Mouse (Mus musculus): ENCODE data around the gene Dlg1.

Dlg1 gene

DNA sequence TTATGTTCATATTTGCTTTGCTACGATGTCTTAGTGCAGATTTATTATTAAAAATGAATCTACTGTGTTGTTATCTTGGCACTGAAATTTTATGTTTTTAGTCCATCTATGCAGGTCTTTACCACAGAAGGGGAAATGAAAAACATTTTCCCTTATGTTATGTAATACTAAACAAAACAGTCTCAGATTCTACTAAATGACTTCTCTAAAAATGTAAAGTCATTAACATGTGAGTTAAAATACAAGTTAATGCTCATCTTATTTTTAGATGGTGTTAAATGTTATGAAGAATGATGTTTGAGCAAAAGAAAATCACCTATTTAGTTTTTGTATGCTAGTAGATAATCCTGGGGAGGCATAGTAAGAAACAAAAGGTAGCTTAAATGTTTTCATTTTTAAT is 91.8 kb downstream of the Dlg1 start:
- no peak for TF ChIP-seq NANOG (IDR thresholded peaks at IDR 0.05; ENCODE audit: borderline replicate concordance, low read length)
- TF ChIP-seq CTCF (conservative IDR thresholded peaks at IDR 0.05; ENCODE audit: low read length): no peak
- TF ChIP-seq POU5F1 (IDR thresholded peaks at IDR 0.05; ENCODE audit: borderline replicate concordance, low read length): no peak
- H3K9me3 ChIP-seq (ENCODE audit: low read length): no peaks in the 10 kb centered on the region
- H3K36me3 ChIP-seq (ENCODE audit: insufficient read depth, low read length): 0 out of 2 replicates have a peak, but pooled peaks cover 5% of the 10 kb centered on the region
- no peaks in the 10 kb centered on the region for H3K4me1 ChIP-seq (replicated peaks; ENCODE audit: low read depth, low read length)
- H3K27me3 ChIP-seq (ENCODE audit: insufficient read depth, low read length): no peaks in the 10 kb centered on the region
- H3K4me3 ChIP-seq (replicated peaks; ENCODE audit: low read length): no peak overlapping the region

DNA sequence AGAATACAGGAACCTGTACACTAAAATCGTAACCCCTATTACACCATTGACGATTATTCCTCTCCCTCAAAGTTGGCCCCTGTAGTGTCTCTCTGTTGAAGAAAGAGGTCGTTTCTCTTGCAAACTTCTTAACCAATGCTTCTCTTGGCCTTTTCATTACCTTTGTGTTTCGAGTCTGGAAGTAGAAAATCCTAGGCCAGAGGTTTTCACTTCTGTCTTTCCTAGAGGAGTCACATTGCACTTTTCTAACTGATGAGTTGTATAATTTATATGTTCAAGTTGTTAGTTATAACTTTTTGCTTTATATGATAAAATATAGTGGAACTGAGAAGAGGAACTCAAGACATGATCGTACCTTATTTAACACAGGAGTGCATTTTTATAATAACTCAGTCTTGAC is 93.2 kb downstream of the Dlg1 start:
- H3K4me3 ChIP-seq (replicated peaks; ENCODE audit: low read length): no peak overlapping the region
- H3K4me1 ChIP-seq (replicated peaks; ENCODE audit: low read depth, low read length): no peaks in the 10 kb centered on the region
- H3K27me3 ChIP-seq (ENCODE audit: insufficient read depth, low read length): no peaks in the 10 kb centered on the region
- 0 out of 2 replicates have a peak, but pooled peaks cover 5% of the 10 kb centered on the region for H3K36me3 ChIP-seq (ENCODE audit: insufficient read depth, low read length)
- no peak for TF ChIP-seq CTCF (conservative IDR thresholded peaks at IDR 0.05; ENCODE audit: low read length)
- no peak for TF ChIP-seq NANOG (IDR thresholded peaks at IDR 0.05; ENCODE audit: borderline replicate concordance, low read length)
- no peak for TF ChIP-seq POU5F1 (IDR thresholded peaks at IDR 0.05; ENCODE audit: borderline replicate concordance, low read length)
- no peaks in the 10 kb centered on the region for H3K9me3 ChIP-seq (ENCODE audit: low read length)

DNA sequence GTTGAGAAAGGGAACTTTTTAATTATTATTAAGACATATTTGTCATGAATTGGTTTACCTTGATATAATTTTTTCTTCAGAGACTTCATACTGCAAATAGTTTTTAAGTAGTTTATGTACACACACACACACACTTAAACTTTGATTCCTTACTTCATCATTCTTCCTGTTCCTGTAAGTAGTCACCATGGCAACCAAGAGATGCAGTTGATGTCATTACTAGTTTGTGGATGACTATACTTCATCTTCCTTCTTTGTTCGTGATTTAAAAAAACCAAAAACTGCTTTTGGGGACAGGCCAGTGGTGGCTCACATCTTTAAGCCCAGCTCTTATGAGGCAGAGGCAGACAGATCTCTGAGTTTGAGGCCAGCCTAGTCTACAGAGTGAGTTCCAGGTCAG is 94.4 kb downstream of the Dlg1 start:
- Histone ChIP-seq H3K4me3 (replicated peaks; ENCODE audit: low read length) (no peak overlapping the region), H3K4me1 (replicated peaks; ENCODE audit: low read depth, low read length) (no peaks in the 10 kb centered on the region), H3K27me3 (ENCODE audit: insufficient read depth, low read length) (no peaks in the 10 kb centered on the region), H3K36me3 (ENCODE audit: insufficient read depth, low read length) (0 out of 2 replicates have a peak, but pooled peaks cover 5% of the 10 kb centered on the region), H3K9me3 (ENCODE audit: low read length) (no peaks in the 10 kb centered on the region)
- TF ChIP-seq NANOG (IDR thresholded peaks at IDR 0.05; ENCODE audit: borderline replicate concordance, low read length) (no peak), CTCF (conservative IDR thresholded peaks at IDR 0.05; ENCODE audit: low read length) (no peak), POU5F1 (IDR thresholded peaks at IDR 0.05; ENCODE audit: borderline replicate concordance, low read length) (no peak)

DNA sequence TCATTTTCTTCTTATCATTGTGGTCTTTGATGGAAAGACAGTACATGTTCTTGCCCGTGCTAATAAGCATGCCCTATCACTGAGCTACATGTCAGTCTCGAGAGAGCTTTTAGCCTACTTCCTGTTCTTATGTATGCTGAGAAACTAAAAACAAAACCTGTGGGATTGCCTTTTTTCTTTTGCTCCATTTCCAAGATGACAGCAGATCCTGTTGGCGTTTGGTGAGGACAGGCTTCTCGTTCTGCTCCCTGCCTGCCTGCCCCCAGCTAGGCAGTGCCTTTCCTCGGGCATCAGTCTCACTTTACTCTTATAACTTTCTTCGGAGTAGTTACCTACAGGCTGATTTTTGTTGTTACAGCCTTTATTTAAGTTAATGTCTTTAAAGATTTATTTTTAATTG is 96.2 kb downstream of the Dlg1 start:
- Histone ChIP-seq H3K9me3 (ENCODE audit: low read length) (no peaks in the 10 kb centered on the region), H3K4me1 (replicated peaks; ENCODE audit: low read depth, low read length) (no peaks in the 10 kb centered on the region), H3K36me3 (ENCODE audit: insufficient read depth, low read length) (0 out of 2 replicates have a peak, but pooled peaks cover 5% of the 10 kb centered on the region), H3K27me3 (ENCODE audit: insufficient read depth, low read length) (no peaks in the 10 kb centered on the region), H3K4me3 (replicated peaks; ENCODE audit: low read length) (no peak overlapping the region)
- TF ChIP-seq CTCF (conservative IDR thresholded peaks at IDR 0.05; ENCODE audit: low read length) (no peak), NANOG (IDR thresholded peaks at IDR 0.05; ENCODE audit: borderline replicate concordance, low read length) (no peak), POU5F1 (IDR thresholded peaks at IDR 0.05; ENCODE audit: borderline replicate concordance, low read length) (no peak)

DNA sequence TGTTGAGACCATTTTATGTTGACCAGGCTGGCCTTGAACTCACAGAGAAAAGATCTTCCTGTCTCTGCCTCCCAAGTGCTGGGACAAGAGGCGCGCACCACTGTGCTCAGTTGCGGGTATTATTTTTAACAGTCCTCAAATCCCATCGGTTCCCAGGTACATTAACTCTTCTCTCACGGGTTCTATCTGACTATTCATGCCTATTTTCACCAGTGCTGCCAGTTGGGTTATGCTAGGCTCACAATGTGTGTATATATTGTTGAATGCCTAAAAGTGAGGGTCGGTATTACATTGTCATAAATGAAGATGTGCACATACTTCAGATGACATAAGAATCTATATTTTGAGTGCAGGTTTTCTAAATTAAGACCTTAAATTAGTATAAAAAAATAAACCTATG is 103.1 kb downstream of the Dlg1 start:
- TF ChIP-seq POU5F1 (IDR thresholded peaks at IDR 0.05; ENCODE audit: borderline replicate concordance, low read length): no peak
- no peak for TF ChIP-seq CTCF (conservative IDR thresholded peaks at IDR 0.05; ENCODE audit: low read length)
- no peak for TF ChIP-seq NANOG (IDR thresholded peaks at IDR 0.05; ENCODE audit: borderline replicate concordance, low read length)
- no peaks in the 10 kb centered on the region for H3K9me3 ChIP-seq (ENCODE audit: low read length)
- H3K36me3 ChIP-seq (ENCODE audit: insufficient read depth, low read length): no peaks in the 10 kb centered on the region
- H3K4me3 ChIP-seq (replicated peaks; ENCODE audit: low read length): no peak overlapping the region
- no peaks in the 10 kb centered on the region for H3K27me3 ChIP-seq (ENCODE audit: insufficient read depth, low read length)
- H3K4me1 ChIP-seq (replicated peaks; ENCODE audit: low read depth, low read length): no peaks in the 10 kb centered on the region

DNA sequence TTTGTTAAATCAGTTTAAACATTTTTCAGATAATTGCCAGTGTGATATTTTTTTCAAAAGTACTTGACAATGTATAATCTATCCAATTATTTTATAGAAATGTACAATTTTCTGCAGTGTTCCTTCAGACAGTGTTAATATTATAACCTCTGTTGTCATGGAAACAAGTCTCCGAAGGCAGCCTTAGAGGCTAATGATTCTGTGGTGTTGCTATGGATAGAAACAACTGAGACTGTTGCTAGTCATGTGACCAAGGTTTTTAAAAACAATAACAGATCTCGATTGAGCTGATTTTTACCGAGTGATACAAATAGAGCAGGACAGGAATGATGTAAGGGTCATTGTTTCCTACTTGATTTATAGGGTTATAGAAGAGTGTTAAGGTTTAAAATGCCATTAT is 103.5 kb downstream of the Dlg1 start:
- TF ChIP-seq CTCF (conservative IDR thresholded peaks at IDR 0.05; ENCODE audit: low read length) (no peak), NANOG (IDR thresholded peaks at IDR 0.05; ENCODE audit: borderline replicate concordance, low read length) (no peak), POU5F1 (IDR thresholded peaks at IDR 0.05; ENCODE audit: borderline replicate concordance, low read length) (no peak)
- H3K36me3 ChIP-seq (ENCODE audit: insufficient read depth, low read length): no peaks in the 10 kb centered on the region
- no peaks in the 10 kb centered on the region for H3K9me3 ChIP-seq (ENCODE audit: low read length)
- H3K4me1 ChIP-seq (replicated peaks; ENCODE audit: low read depth, low read length): no peaks in the 10 kb centered on the region
- H3K27me3 ChIP-seq (ENCODE audit: insufficient read depth, low read length): no peaks in the 10 kb centered on the region
- no peak overlapping the region for H3K4me3 ChIP-seq (replicated peaks; ENCODE audit: low read length)

DNA sequence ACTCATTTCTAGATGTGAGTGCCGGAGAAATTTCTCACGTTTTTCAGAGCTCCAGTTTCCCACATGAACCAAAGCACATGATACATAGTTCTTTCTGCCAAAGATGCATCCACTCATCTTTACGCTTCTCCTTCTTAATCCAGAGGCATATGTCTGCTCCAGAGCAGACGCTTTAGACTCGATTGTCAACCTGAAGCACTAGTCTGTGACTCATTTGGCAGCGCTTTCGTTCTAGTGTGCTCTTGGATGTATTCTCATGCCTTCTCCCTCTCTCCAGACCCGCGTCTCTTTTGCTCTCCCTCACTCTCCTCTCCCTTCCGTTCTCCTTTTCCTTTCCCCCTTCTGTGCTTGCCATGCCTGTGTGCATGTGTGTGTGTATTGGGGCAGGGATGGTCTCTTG is 112.7 kb downstream of the Dlg1 start:
- Histone ChIP-seq H3K9me3 (ENCODE audit: low read length) (no peaks in the 10 kb centered on the region), H3K4me3 (replicated peaks; ENCODE audit: low read length) (no peak overlapping the region), H3K27me3 (ENCODE audit: insufficient read depth, low read length) (no peaks in the 10 kb centered on the region), H3K4me1 (replicated peaks; ENCODE audit: low read depth, low read length) (no peaks in the 10 kb centered on the region), H3K36me3 (ENCODE audit: insufficient read depth, low read length) (no peaks in the 10 kb centered on the region)
- TF ChIP-seq POU5F1 (IDR thresholded peaks at IDR 0.05; ENCODE audit: borderline replicate concordance, low read length): no peak
- TF ChIP-seq NANOG (IDR thresholded peaks at IDR 0.05; ENCODE audit: borderline replicate concordance, low read length): no peak
- no peak for TF ChIP-seq CTCF (conservative IDR thresholded peaks at IDR 0.05; ENCODE audit: low read length)

DNA sequence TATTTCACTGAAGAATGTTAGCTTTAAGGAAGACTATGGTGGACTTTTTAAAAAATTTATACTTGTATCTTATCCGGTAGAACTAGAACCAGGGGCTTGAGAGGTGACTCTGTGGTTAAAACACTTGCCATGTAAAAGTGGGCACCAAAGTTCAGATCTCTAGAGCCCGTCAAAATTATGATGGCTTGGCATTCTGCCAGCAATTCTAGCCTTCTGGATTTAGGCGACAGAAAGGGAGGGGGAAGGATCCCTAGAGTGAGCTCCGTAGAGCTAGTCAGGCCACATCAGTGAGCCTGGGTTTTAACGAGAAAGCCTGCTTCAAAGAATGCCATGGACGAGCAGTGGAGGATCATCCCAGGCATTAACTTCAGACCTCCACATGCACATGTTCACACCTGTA is 117.8 kb downstream of the Dlg1 start:
- H3K4me3 ChIP-seq (replicated peaks; ENCODE audit: low read length): no peak overlapping the region
- TF ChIP-seq POU5F1 (IDR thresholded peaks at IDR 0.05; ENCODE audit: borderline replicate concordance, low read length) (no peak), CTCF (conservative IDR thresholded peaks at IDR 0.05; ENCODE audit: low read length) (no peak), NANOG (IDR thresholded peaks at IDR 0.05; ENCODE audit: borderline replicate concordance, low read length) (no peak)
- H3K9me3 ChIP-seq (ENCODE audit: low read length): no peaks in the 10 kb centered on the region
- H3K36me3 ChIP-seq (ENCODE audit: insufficient read depth, low read length): 0 out of 2 replicates have a peak, but pooled peaks cover 4% of the 10 kb centered on the region
- H3K27me3 ChIP-seq (ENCODE audit: insufficient read depth, low read length): no peaks in the 10 kb centered on the region
- H3K4me1 ChIP-seq (replicated peaks; ENCODE audit: low read depth, low read length): no peaks in the 10 kb centered on the region

DNA sequence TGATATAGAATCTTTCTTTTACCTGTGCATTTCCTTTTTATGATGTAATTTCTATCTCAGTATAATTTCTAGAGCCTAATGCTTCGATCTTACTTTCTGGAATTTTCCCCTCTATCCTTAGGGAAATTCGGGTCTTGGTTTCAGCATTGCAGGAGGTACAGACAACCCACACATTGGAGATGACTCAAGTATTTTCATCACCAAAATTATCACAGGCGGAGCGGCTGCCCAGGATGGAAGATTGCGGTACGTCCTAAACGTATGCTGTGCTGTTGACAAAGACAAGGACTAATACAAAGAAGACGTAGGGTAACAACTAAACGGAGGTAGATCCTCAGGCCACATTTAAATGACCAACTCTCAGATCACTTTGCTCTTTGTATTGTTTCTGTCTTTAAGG is 126.8 kb downstream of the Dlg1 start:
- Histone ChIP-seq H3K4me3 (replicated peaks; ENCODE audit: low read length) (no peak overlapping the region), H3K27me3 (ENCODE audit: insufficient read depth, low read length) (no peaks in the 10 kb centered on the region), H3K9me3 (ENCODE audit: low read length) (no peaks in the 10 kb centered on the region), H3K36me3 (ENCODE audit: insufficient read depth, low read length) (peaks cover 24% of the 10 kb centered on the region), H3K4me1 (replicated peaks; ENCODE audit: low read depth, low read length) (no peaks in the 10 kb centered on the region)
- TF ChIP-seq CTCF (conservative IDR thresholded peaks at IDR 0.05; ENCODE audit: low read length): no peak
- no peak for TF ChIP-seq NANOG (IDR thresholded peaks at IDR 0.05; ENCODE audit: borderline replicate concordance, low read length)
- no peak for TF ChIP-seq POU5F1 (IDR thresholded peaks at IDR 0.05; ENCODE audit: borderline replicate concordance, low read length)

Data from E14TG2a.4 (cell line).